Mouse (Mus musculus) cerebellum, adult 9-11 months (tissue): Measurements from ENCODE around the gene Tmem181a.
"Not testable (repeated sequence)": the region's sequence is repeated elsewhere in the genome, so short reads cannot be mapped to it uniquely, and the experiment has no call there.

Experiments used
- DNase-seq: peaks from one replicate; pipeline ENCODE4 v3.0.0; 2022

Tmem181a gene

GRCm38 (mm10) chr17:6306503-6306902, 49.8 kb downstream of the Tmem181a start:
- peak; percentile 25 for DNase-seq

GRCm38 (mm10) chr17:6311716-6312115, 55.1 kb downstream of the Tmem181a start:
- DNase-seq: not testable (repeated sequence)

GRCm38 (mm10) chr17:6312755-6313154, 56.1 kb downstream of the Tmem181a start:
- not testable (repeated sequence) for DNase-seq

GRCm38 (mm10) chr17:6314493-6314892, 57.8 kb downstream of the Tmem181a start:
- DNase-seq: not testable (repeated sequence)

GRCm38 (mm10) chr17:6315706-6316105, 59.0 kb downstream of the Tmem181a start:
- peak; percentile 56 for DNase-seq

GRCm38 (mm10) chr17:6316379-6317126, 59.9 kb downstream of the Tmem181a start:
- DNase-seq: peak; percentile 86

- peak; percentile 99 for DNase-seq
Observed at GRCm38 (mm10) chr17:6317339-6317985, 60.8 kb downstream of the Tmem181a start, which contains the start of gene Dynlt1a. Gene Dynlt1a, minus strand, starts transcription at chr17:6317500.

- not testable (repeated sequence) for DNase-seq
Observed at GRCm38 (mm10) chr17:6321081-6321777, 64.6 kb downstream of the Tmem181a start.

- DNase-seq: not testable (repeated sequence)
Observed at GRCm38 (mm10) chr17:6321778-6322101, 65.1 kb downstream of the Tmem181a start.

GRCm38 (mm10) chr17:6325021-6325420, 68.4 kb downstream of the Tmem181a start:
- not testable (repeated sequence) for DNase-seq

GRCm38 (mm10) chr17:6325543-6325942, 68.9 kb downstream of the Tmem181a start:
- not testable (repeated sequence) for DNase-seq

GRCm38 (mm10) chr17:6327554-6327953, 70.9 kb downstream of the Tmem181a start:
- DNase-seq: not testable (repeated sequence)

GRCm38 (mm10) chr17:6328997-6329396, 72.3 kb downstream of the Tmem181a start:
- not testable (repeated sequence) for DNase-seq

- DNase-seq: not testable (repeated sequence)
Observed at GRCm38 (mm10) chr17:6342606-6343294, 86.1 kb downstream of the Tmem181a start.

GRCm38 (mm10) chr17:6355256-6355655, 98.6 kb downstream of the Tmem181a start:
- not testable (repeated sequence) for DNase-seq
